Mouse (Mus musculus): ENCODE measurements at regions not wholly inside any gene's neighbourhood (a gene's known extent, or its start where the extent isn't known, plus 50 kb on each side); places are given as distances from the start of the nearest gene placed in this dataset.
"Not testable (repeated sequence)": the region's sequence is repeated elsewhere in the genome, so short reads cannot be mapped to it uniquely, and the experiment has no call there.

DNA sequence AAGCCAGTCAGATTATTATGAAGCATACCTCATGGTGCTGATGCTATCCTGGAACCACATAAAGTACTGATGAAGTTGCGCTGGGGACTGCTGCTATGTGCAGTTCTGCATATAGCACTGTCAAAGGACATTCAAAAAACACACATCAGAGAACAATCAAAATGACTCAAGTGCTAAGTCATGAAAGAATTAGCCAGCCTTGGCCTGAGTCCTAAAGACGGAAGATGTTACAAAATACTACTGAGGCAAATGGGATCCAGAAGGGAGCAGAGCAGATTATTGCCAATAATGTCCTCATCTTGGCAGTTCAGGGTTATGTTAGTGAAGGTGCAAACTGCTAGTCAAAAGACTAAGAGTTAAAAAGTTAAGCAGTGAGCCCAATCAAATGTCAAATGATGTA lies 87.9 kb upstream of the Mpdz start:
- peaks cover 2% of the 10 kb centered on the region; the same call in 1 of the 2 replicates for H3K4me1 ChIP-seq (ENCODE audit: control insufficient read depth, insufficient read depth, insufficient read length, low read length)

DNA sequence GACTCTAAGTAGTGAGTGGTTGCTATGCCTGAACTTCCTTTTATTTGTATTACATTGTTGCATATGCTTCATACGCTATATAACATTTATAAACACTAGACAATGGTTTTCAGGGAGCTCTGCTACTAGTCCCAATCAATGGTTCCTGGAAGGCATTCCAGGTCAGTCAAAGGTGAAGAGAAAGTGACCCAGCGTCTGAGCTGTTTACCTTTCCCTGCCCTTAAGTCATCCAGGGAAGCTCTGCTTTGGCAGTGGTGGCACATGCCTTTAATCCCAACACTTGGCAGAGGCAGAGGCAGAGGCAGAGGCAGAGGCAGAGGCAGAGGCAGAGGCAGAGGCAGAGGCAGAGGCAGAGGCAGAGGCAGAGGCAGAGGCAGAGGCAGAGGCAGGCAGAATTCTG lies 76.5 kb upstream of the Mpdz start:
- not testable (repeated sequence) for H3K4me1 ChIP-seq (ENCODE audit: control insufficient read depth, insufficient read depth, insufficient read length, low read length); H3K4me3 ChIP-seq (ENCODE audit: insufficient read depth, low read depth, low read length); H3K27ac ChIP-seq (replicated peaks; ENCODE audit: low read depth, low read length)

More for the DNA sequence above, 87.9 kb upstream of the Mpdz start:
- H3K4me3 ChIP-seq (ENCODE audit: insufficient read depth, low read depth, low read length), result no peak overlapping the region
- no peak overlapping the region for H3K27ac ChIP-seq (replicated peaks; ENCODE audit: low read depth, low read length)

DNA sequence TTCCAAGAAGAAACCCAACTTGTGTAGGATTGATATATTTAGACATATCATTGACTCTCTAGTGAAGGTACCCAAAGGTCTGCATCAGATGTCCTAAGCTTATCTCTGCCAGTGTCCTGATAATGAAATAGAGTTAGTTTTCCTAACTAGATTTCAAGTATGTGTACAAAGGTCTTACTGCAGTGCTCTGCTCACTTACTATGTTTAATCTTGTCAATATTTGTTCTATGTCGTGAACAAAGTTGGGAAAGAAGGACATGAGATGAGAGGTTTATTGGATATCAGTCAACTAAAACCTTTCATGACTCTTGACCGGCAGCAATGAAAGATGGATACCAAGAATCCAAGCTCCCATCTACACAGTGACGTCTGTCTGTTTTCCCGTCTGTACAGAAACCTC lies 71.9 kb upstream of the Mpdz start:
- H3K27ac ChIP-seq (replicated peaks; ENCODE audit: low read depth, low read length), result no peak overlapping the region
- no peak overlapping the region for H3K4me3 ChIP-seq (ENCODE audit: insufficient read depth, low read depth, low read length)
- peaks cover 3% of the 10 kb centered on the region; the same call in 1 of the 2 replicates for H3K4me1 ChIP-seq (ENCODE audit: control insufficient read depth, insufficient read depth, insufficient read length, low read length)

DNA sequence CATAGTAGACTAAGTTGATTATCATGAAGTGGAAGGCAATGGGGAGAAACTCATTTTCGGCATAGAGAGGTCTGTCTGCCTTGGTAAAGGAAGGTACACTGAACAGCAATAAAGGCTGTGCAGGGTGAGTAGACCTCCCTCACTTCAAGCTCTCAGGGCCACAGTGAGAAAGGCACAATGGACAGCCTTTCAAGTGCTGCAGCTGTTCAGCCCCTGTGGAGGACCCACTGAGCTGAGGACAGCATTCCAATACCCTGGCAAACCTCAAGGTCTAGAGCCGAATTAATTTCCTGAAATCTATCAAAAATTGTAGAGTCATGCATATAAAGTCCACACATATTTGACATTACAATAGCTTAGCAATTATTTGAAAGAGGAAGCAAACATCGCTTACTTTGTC lies 69.8 kb upstream of the Mpdz start:
- no peak overlapping the region for H3K27ac ChIP-seq (replicated peaks; ENCODE audit: low read depth, low read length)
- no peak overlapping the region for H3K4me3 ChIP-seq (ENCODE audit: insufficient read depth, low read depth, low read length)
- H3K4me1 ChIP-seq (ENCODE audit: control insufficient read depth, insufficient read depth, insufficient read length, low read length), result peaks cover 3% of the 10 kb centered on the region; the same call in 1 of the 2 replicates

DNA sequence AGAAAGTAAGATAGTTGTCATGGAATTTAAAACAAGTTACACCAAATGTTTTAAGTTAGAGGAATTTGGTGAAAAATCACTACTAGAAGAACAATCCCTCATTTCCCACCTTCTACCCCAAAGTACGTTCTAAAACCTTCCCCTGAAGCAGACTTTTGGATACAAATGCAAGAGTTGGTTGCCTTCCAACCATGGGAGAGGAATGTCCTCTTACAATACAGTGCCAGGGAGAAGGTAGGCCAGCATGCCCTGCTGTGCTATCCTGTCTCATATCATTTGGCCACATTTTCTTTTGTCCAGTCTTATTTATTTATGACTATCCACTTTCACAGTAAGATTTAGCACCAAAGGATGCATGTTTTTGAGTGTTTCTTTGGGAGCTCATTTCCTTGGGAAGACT lies 66.2 kb upstream of the Mpdz start:
- Histone ChIP-seq H3K4me1 (ENCODE audit: control insufficient read depth, insufficient read depth, insufficient read length, low read length) (peaks cover 3% of the 10 kb centered on the region; the same call in 1 of the 2 replicates), H3K4me3 (ENCODE audit: insufficient read depth, low read depth, low read length) (no peak overlapping the region), H3K27ac (replicated peaks; ENCODE audit: low read depth, low read length) (no peak overlapping the region)

DNA sequence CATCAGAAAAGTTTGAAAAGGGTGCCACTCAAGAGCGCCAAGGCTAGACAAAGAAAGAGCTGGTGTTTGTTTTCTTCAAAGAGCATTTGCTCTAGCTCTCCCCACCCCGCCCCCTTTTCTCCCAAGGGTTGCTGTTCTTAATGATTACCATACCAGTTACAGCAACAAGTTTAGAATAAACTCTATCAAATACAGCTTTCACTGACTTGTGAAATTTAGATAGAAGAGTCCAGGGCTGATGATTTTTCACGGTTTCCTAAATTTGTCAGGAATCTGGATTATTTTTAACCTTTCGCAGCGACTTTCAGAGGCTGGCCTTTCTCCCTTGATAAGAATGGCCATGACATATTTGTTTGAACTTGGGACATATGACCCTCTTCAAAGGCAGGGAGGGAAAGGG lies 64.2 kb upstream of the Mpdz start:
- H3K4me3 ChIP-seq (ENCODE audit: insufficient read depth, low read depth, low read length), result no peak overlapping the region
- no peaks in the 10 kb centered on the region for H3K4me1 ChIP-seq (ENCODE audit: control insufficient read depth, insufficient read depth, insufficient read length, low read length)
- H3K27ac ChIP-seq (replicated peaks; ENCODE audit: low read depth, low read length), result no peak overlapping the region

DNA sequence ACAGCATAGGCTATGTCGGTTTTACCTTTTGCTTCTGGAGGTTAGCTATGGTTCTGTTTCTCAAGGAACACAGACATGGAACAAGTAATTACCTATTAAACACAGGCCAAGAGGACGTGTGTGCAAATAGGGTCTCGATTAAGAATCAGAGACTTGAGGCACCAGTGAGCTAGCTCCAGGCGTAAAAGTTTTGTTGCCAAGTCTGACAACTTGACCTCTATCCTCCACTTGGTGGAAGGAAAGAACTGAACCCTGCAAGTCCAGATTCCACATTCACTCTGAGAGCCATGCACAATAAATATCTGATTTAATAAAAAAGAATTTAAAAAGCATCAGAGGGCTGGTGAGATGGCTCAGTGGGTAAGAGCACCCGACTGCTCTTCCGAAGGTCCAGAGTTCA lies 63.7 kb upstream of the Mpdz start:
- Histone ChIP-seq H3K4me3 (ENCODE audit: insufficient read depth, low read depth, low read length) (no peak overlapping the region), H3K4me1 (ENCODE audit: control insufficient read depth, insufficient read depth, insufficient read length, low read length) (no peaks in the 10 kb centered on the region), H3K27ac (replicated peaks; ENCODE audit: low read depth, low read length) (no peak overlapping the region)

DNA sequence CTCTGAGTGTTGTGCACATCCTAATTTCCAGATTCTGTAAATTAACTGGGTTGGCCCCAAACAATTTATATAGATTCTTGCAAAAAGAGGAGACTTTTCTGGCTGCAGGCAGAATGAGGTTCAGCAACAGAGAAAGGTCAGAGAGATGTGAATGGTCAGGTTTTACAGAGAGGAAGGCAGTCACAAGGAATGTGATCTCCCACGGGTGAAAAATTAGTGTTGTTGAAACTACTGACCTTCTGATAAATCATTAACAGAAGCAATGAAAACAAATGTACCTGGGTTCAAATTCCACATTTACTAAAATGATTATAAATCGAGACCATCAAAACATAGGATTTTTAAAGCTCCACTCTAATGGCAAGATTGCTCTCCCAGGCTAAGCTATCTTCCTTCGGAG lies 62.5 kb upstream of the Mpdz start:
- H3K4me1 ChIP-seq (ENCODE audit: control insufficient read depth, insufficient read depth, insufficient read length, low read length), result no peaks in the 10 kb centered on the region
- no peak overlapping the region for H3K27ac ChIP-seq (replicated peaks; ENCODE audit: low read depth, low read length)
- H3K4me3 ChIP-seq (ENCODE audit: insufficient read depth, low read depth, low read length), result no peak overlapping the region

DNA sequence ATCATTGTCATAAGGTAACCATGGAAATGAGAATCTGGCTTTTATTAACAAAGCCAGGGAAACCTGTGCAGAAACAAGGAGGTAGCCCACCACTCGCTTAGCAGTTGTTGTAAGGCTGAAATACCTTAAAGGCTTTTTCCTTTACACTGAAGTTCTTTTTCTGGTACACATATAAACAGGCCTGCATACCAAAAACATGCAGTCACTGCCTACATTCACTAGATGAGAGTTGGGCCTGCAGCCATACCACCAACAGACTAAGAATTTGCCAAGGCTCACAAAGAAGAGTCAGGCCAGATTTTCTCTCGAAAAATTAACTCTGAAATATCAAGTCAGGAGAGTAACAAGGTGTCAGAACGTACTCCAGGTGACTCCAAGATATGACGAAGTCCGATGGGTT lies 61.3 kb upstream of the Mpdz start:
- Histone ChIP-seq H3K4me1 (ENCODE audit: control insufficient read depth, insufficient read depth, insufficient read length, low read length) (no peaks in the 10 kb centered on the region), H3K4me3 (ENCODE audit: insufficient read depth, low read depth, low read length) (no peak overlapping the region), H3K27ac (replicated peaks; ENCODE audit: low read depth, low read length) (no peak overlapping the region)

DNA sequence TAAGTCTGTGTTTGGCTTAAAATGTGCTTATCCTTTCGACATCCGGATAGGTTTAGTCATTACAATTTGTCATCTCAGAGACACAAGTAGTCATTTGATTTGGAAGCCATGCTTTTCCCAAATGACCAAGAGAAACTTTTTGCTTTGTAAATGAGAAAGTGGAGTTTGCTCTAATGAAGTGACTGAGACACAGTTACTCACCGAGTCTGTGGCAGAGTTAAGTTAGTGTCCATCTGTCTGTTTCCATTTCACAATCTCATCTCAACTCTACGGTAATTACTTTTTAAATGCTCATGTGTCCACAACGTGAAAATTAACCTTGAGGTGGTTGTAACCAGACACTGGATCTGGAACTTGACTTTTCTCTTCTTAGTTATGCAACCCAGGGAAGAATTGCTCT lies 59.2 kb upstream of the Mpdz start:
- Histone ChIP-seq H3K4me1 (ENCODE audit: control insufficient read depth, insufficient read depth, insufficient read length, low read length) (no peaks in the 10 kb centered on the region), H3K4me3 (ENCODE audit: insufficient read depth, low read depth, low read length) (no peak overlapping the region), H3K27ac (replicated peaks; ENCODE audit: low read depth, low read length) (no peak overlapping the region)

DNA sequence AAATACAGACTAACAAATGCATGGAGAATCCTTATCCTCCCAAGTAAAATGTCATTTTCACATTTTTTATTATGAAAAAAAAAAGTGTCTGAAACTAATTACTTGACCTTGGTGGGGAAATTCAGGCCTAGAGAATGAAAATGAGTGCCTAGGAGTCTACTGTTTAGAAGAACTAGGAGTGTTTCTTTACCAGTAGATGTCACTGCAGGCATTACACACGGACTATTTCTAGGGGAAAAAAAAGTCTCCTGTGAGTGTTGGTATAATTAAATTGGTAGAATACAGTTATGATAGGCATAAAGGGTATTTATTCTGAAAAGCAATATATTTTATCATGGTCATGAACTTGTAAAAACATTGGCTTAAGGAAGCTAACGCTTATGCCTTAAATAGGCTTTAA lies 55.5 kb upstream of the Mpdz start:
- no peak overlapping the region for H3K4me3 ChIP-seq (ENCODE audit: insufficient read depth, low read depth, low read length)
- no peak overlapping the region for H3K27ac ChIP-seq (replicated peaks; ENCODE audit: low read depth, low read length)
- no peaks in the 10 kb centered on the region for H3K4me1 ChIP-seq (ENCODE audit: control insufficient read depth, insufficient read depth, insufficient read length, low read length)

DNA sequence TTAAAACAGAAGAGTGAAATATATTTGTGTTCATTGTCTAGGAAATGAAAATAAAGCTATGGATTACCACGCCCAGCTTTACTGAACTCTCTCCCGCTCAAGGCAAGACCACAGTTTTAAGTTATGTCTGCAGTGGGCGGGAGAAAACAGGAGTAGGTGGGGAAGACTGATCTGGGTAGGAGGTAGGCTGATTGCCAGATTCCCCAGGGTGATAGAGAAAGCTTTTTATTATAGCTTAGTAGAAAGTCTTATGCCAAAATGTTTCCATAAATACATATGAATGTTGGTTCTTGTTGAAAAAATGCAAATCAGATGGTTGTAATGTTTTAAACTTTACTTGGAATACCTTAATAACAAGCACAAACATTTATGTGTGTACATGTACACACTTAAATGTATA lies 50.2 kb upstream of the Mpdz start:
- Histone ChIP-seq H3K4me1 (ENCODE audit: control insufficient read depth, insufficient read depth, insufficient read length, low read length) (no peaks in the 10 kb centered on the region), H3K4me3 (ENCODE audit: insufficient read depth, low read depth, low read length) (no peak overlapping the region), H3K27ac (replicated peaks; ENCODE audit: low read depth, low read length) (no peak overlapping the region)

Measured in brown adipose tissue, adult 24 weeks (tissue).